Mouse (Mus musculus) lung, postnatal 0 days (tissue): Measurements from ENCODE around the gene Trdmt1.

Experiments
- CTCF ChIP-seq: IDR thresholded peaks from 2 replicates; pipeline ENCODE4 v1.5.1; 2016; ENCODE audit warnings: antibody characterized with exemption, mild to moderate bottlenecking
- EP300 ChIP-seq: IDR thresholded peaks from 2 replicates; pipeline ENCODE4 v1.6.1; 2016; ENCODE audit warnings: antibody characterized with exemption, mild to moderate bottlenecking, control low read depth

DNA sequence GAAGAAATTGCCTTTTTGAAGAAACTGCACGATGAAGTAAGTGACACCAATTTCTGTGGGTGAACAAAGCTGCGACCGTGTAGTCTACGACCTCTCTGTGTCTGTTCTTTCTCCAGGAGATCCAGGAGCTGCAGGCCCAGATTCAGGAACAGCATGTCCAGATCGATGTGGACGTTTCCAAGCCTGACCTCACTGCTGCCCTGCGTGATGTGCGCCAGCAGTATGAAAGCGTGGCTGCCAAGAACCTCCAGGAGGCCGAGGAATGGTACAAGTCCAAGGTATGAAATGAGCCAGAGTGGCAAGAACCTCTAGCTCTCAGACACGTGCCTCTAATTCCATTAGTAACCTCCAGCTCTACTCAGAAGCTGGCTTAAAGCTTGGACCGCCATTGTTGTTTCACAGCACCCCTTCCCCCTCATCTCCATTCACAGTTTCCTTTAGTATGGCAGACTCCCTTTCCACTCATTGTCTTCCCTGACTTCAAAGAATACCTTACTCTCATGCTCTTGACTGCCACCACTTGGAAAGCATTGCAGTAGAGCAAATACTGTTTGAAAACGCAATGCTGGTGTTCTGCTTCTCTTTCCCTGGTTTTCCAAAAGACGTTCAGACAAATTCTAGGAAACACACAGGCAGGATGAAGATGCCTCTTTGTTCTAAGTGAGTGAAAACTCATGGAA is 34.1 kb upstream of the Trdmt1 start:
- peak; percentile 52 for TF ChIP-seq CTCF
- TF ChIP-seq EP300: no peak
